Comparison of ENCODE assay signal across 13 mouse cellular contexts in the genomic region with DNA sequence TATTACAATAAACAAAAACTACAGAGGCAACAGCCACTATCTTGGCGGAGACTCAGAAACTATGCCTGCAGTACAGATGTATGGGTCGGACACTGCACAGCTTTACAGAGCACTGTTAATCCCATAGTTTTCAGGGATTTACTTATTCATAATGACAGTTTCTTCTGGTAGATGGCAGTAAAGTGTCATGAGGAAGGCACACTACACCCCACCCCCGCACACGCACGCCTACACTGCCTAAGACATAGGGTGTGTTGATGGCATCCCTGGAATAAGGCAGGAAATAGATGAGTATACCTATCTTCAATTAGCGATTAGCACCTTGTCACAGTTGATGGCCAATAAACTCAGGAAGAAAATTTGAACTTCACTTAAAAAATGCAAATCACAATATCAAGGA.
DNase-seq lines count a peak whose midpoint lies in the region; ATAC-seq and TF ChIP-seq lines count a peak whose summit lies in the region.
"Had no signal": no experiment of that assay in that cellular context is flagged by ENCODE, and none has a peak within 500 bp of the region (broad histone marks: within the 10 kb centered on the region; RNA-seq: fewer than 3 reads in every experiment).

No protein-coding gene starts in this region.

- no peaks in the 10 kb centered on the region for H3K4me1 ChIP-seq in hindbrain, embryonic 16.5 days (ENCODE audit: control insufficient read depth, insufficient read depth, low read depth, low read length)
- 0 out of 2 replicates have a peak, but pooled peaks cover 2% of the 10 kb centered on the region for H3K4me1 ChIP-seq in hindbrain, embryonic 12.5 days
- no peaks in the 10 kb centered on the region for H3K4me1 ChIP-seq in midbrain, embryonic 14.5 days (ENCODE audit: control insufficient read depth, insufficient read depth, low read length)
- peaks cover 2% of the 10 kb centered on the region; the same call in 1 of the 2 replicates for H3K4me1 ChIP-seq in midbrain, embryonic 16.5 days (ENCODE audit: control insufficient read depth, insufficient read depth, low read length)
- H3K4me1 ChIP-seq in cortical plate, adult 2 months (ENCODE audit: control insufficient read depth, insufficient read depth, low read length): no peaks in the 10 kb centered on the region
- H3K4me1 ChIP-seq in midbrain, postnatal 0 days (ENCODE audit: insufficient read depth, low read length): no peaks in the 10 kb centered on the region

- H3K36me3 ChIP-seq in hindbrain, embryonic 16.5 days (ENCODE audit: control insufficient read depth, insufficient read depth, low read length): no peaks in the 10 kb centered on the region
- no peaks in the 10 kb centered on the region for H3K36me3 ChIP-seq in hindbrain, embryonic 12.5 days
- H3K36me3 ChIP-seq in midbrain, embryonic 14.5 days (ENCODE audit: control insufficient read depth, insufficient read depth, low read length): no peaks in the 10 kb centered on the region
- H3K36me3 ChIP-seq in midbrain, embryonic 16.5 days (ENCODE audit: control insufficient read depth, insufficient read depth, low read length): no peaks in the 10 kb centered on the region
- no peaks in the 10 kb centered on the region for H3K36me3 ChIP-seq in midbrain, postnatal 0 days (ENCODE audit: insufficient read depth, low read length)
- H3K36me3 ChIP-seq: lung, embryonic 15.5 days had no signal

- no peak overlapping the region for H3K4me3 ChIP-seq in hindbrain, embryonic 16.5 days (ENCODE audit: low read length)
- H3K4me3 ChIP-seq in hindbrain, embryonic 12.5 days: no peak overlapping the region
- no peak overlapping the region for H3K4me3 ChIP-seq in midbrain, embryonic 14.5 days (replicated peaks; ENCODE audit: low read depth, low read length)
- H3K4me3 ChIP-seq in midbrain, embryonic 16.5 days (ENCODE audit: low read depth, low read length): no peak overlapping the region
- no peak overlapping the region for H3K4me3 ChIP-seq in cortical plate, adult 2 months (ENCODE audit: insufficient read depth, low read length)
- H3K4me3 ChIP-seq in midbrain, postnatal 0 days (ENCODE audit: low read depth, low read length): no peak overlapping the region
- H3K4me3 ChIP-seq: lung, embryonic 15.5 days had no signal

- no peak for TF ChIP-seq POLR2A in cortical plate, adult 2 months (IDR thresholded peaks at IDR 0.05; ENCODE audit: extremely low read depth, insufficient read depth, low read length)

- no peak overlapping the region for H3K4me2 ChIP-seq in hindbrain, embryonic 16.5 days (ENCODE audit: low read length)
- no peak overlapping the region for H3K4me2 ChIP-seq in hindbrain, embryonic 12.5 days (replicated peaks)
- H3K4me2 ChIP-seq in midbrain, embryonic 14.5 days (ENCODE audit: low read length): no peak overlapping the region
- H3K4me2 ChIP-seq in midbrain, embryonic 16.5 days (ENCODE audit: low read length): no peak overlapping the region
- H3K4me2 ChIP-seq in midbrain, postnatal 0 days (ENCODE audit: low read depth, low read length, poor library complexity, severe bottlenecking): no peak overlapping the region
- H3K4me2 ChIP-seq: lung, embryonic 15.5 days had no signal

- DNase-seq in midbrain, embryonic 14.5 days: peak; percentile 63
- DNase-seq in midbrain, postnatal 0 days (ENCODE audit: low spot score): peak; percentile 40
- DNase-seq in spleen, postnatal 36 days (ENCODE audit: low spot score in 2 of 2): no peak
- DNase-seq: adrenal gland, postnatal 10 days; cerebellum, adult 9-11 months; heart, adult 11 months; kidney, adult 9 months; thymus, adult 2 months had no signal

- no peak overlapping the region for H3K27ac ChIP-seq in hindbrain, embryonic 16.5 days (ENCODE audit: low read depth, low read length)
- no peak overlapping the region for H3K27ac ChIP-seq in hindbrain, embryonic 12.5 days
- H3K27ac ChIP-seq in midbrain, embryonic 14.5 days (replicated peaks; ENCODE audit: low read depth, low read length): no peak overlapping the region
- no peak overlapping the region for H3K27ac ChIP-seq in midbrain, embryonic 16.5 days (ENCODE audit: low read length)
- no peak overlapping the region for H3K27ac ChIP-seq in cortical plate, adult 2 months (ENCODE audit: insufficient read depth, low read length)
- H3K27ac ChIP-seq in midbrain, postnatal 0 days (ENCODE audit: low read depth, low read length): no peak overlapping the region
- H3K27ac ChIP-seq: lung, embryonic 15.5 days had no signal

- no peaks in the 10 kb centered on the region for H3K9me3 ChIP-seq in hindbrain, embryonic 16.5 days (ENCODE audit: control insufficient read depth, low read length)
- no peaks in the 10 kb centered on the region for H3K9me3 ChIP-seq in hindbrain, embryonic 12.5 days (replicated peaks)
- no peaks in the 10 kb centered on the region for H3K9me3 ChIP-seq in midbrain, embryonic 14.5 days (ENCODE audit: control insufficient read depth, low read length)
- H3K9me3 ChIP-seq in midbrain, embryonic 16.5 days (replicated peaks; ENCODE audit: control insufficient read depth, low read length, poor library complexity, severe bottlenecking): no peaks in the 10 kb centered on the region
- H3K9me3 ChIP-seq in midbrain, postnatal 0 days (ENCODE audit: low read length): no peaks in the 10 kb centered on the region
- H3K9me3 ChIP-seq: lung, embryonic 15.5 days had no signal

- H3K9ac ChIP-seq in hindbrain, embryonic 16.5 days (ENCODE audit: low read depth, low read length): no peak overlapping the region
- H3K9ac ChIP-seq in hindbrain, embryonic 12.5 days: no peak overlapping the region
- no peak overlapping the region for H3K9ac ChIP-seq in midbrain, embryonic 14.5 days (replicated peaks; ENCODE audit: low read length)
- no peak overlapping the region for H3K9ac ChIP-seq in midbrain, embryonic 16.5 days (ENCODE audit: low read depth, low read length)
- no peak overlapping the region for H3K9ac ChIP-seq in midbrain, postnatal 0 days (replicated peaks; ENCODE audit: low read length, poor library complexity, severe bottlenecking)
- H3K9ac ChIP-seq: lung, embryonic 15.5 days had no signal

- 69% methylated on average over 6 of the region's 6 CpGs for WGBS in hindbrain, embryonic 16.5 days
- WGBS in hindbrain, embryonic 12.5 days: 86% methylated on average over 6 of the region's 6 CpGs
- WGBS in midbrain, embryonic 14.5 days: 78% methylated on average over 6 of the region's 6 CpGs
- 70% methylated on average over 6 of the region's 6 CpGs for WGBS in midbrain, embryonic 16.5 days
- 68% methylated on average over 6 of the region's 6 CpGs for WGBS in midbrain, postnatal 0 days

- no peaks in the 10 kb centered on the region for H3K27me3 ChIP-seq in hindbrain, embryonic 16.5 days (replicated peaks; ENCODE audit: control insufficient read depth, insufficient read depth, low read length)
- no peaks in the 10 kb centered on the region for H3K27me3 ChIP-seq in hindbrain, embryonic 12.5 days
- H3K27me3 ChIP-seq in midbrain, embryonic 14.5 days (ENCODE audit: control insufficient read depth, insufficient read depth, low read length): no peaks in the 10 kb centered on the region
- no peaks in the 10 kb centered on the region for H3K27me3 ChIP-seq in midbrain, embryonic 16.5 days (ENCODE audit: control insufficient read depth, insufficient read depth, low read depth, low read length)
- no peaks in the 10 kb centered on the region for H3K27me3 ChIP-seq in midbrain, postnatal 0 days (ENCODE audit: insufficient read depth, low read length)
- H3K27me3 ChIP-seq: lung, embryonic 15.5 days had no signal

- ATAC-seq in hindbrain, embryonic 16.5 days: peak; percentile 70
- no peak for ATAC-seq in hindbrain, embryonic 12.5 days (ENCODE audit: low FRiP score)
- no peak for ATAC-seq in midbrain, embryonic 14.5 days (ENCODE audit: low FRiP score, low TSS enrichment)
- ATAC-seq in midbrain, embryonic 16.5 days: no peak; the same call in 1 of the 2 replicates
- no peak for ATAC-seq in midbrain, postnatal 0 days (ENCODE audit: low FRiP score)

- peak; percentile 16; the same call in 1 of the 2 replicates for TF ChIP-seq CTCF in cortical plate, adult 2 months (IDR thresholded peaks at IDR 0.05; ENCODE audit: extremely low read depth, insufficient read depth, low read length)
- peak; percentile 59 for TF ChIP-seq CTCF in midbrain, postnatal 0 days (IDR thresholded peaks at IDR 0.05)

Comparison
In these comparisons a context has a peak if more than half of its experiments do, and no peak if none do; other contexts are left out.
1. DNase-seq: peak in midbrain, embryonic 14.5 days (single experiment) and midbrain, postnatal 0 days (single experiment); none in spleen, postnatal 36 days (0 of 2).